Mouse (Mus musculus) limb, embryonic 14.5 days (tissue): Measurements from ENCODE around the gene Ch25h. TPM values are rescaled to one million over a fixed set of nuclear protein-coding genes. Genes with fewer than 3 reads are reported as not detected.
A peak's percentile ranks its signal among the peaks of the same experiment; 100 is the strongest.

Experiments
- ATAC-seq: fragments of 200-750 bp; cut with Nextera tagmentation; 2 replicates; pipeline ENCODE4 v1.8.0; 2017; ENCODE audit warnings: low read depth, moderate number of reproducible peaks, moderate TSS enrichment; ENCODE audit not compliant: low FRiP score
- DNase-seq: peaks from one replicate; pipeline ENCODE4 v3.0.0-alpha.2; 2015; ENCODE audit warnings: low spot score
- H3K27ac ChIP-seq: fragments of 300-500 bp; sonication (generic); replicated peaks from 2 replicates; pipeline ENCODE4 v1.5.1; 2014; ENCODE audit warnings: low read depth, mild to moderate bottlenecking, low read length, moderate library complexity, mixed read lengths
- H3K27me3 ChIP-seq: fragments of 300-500 bp; sonication (generic); 2 replicates; pipeline ENCODE4 v1.6.1; 2014; ENCODE audit warnings: low read length, mixed read lengths; ENCODE audit not compliant: control insufficient read depth, insufficient read depth
- H3K36me3 ChIP-seq: fragments of 300-500 bp; sonication (generic); 2 replicates; pipeline ENCODE4 v1.6.1; 2014; ENCODE audit warnings: mild to moderate bottlenecking, low read length, moderate library complexity, mixed read lengths; ENCODE audit not compliant: control insufficient read depth, insufficient read depth
- H3K4me1 ChIP-seq: fragments of 300-500 bp; sonication (generic); 2 replicates; pipeline ENCODE4 v1.6.1; 2014; ENCODE audit warnings: antibody characterized with exemption, low read length, mixed read lengths; ENCODE audit not compliant: control insufficient read depth, insufficient read depth
- H3K4me2 ChIP-seq: fragments of 300-500 bp; sonication (generic); replicated peaks from 2 replicates; pipeline ENCODE4 v1.6.1; 2014; ENCODE audit warnings: low read depth, mild to moderate bottlenecking, low read length, moderate library complexity; ENCODE audit not compliant: severe bottlenecking
- H3K4me3 ChIP-seq: fragments of 300-500 bp; sonication (generic); replicated peaks from 2 replicates; pipeline ENCODE4 v1.5.1; 2014; ENCODE audit warnings: low read length
- H3K9ac ChIP-seq: fragments of 300-500 bp; sonication (generic); 2 replicates; pipeline ENCODE4 v1.6.1; 2014; ENCODE audit warnings: mild to moderate bottlenecking, low read depth, low read length, moderate library complexity; ENCODE audit not compliant: severe bottlenecking
- H3K9me3 ChIP-seq: fragments of 300-500 bp; sonication (generic); 2 replicates; pipeline ENCODE4 v1.6.1; 2016; ENCODE audit warnings: low read length; ENCODE audit not compliant: control insufficient read depth
- POLR2A ChIP-seq: fragments of 200-500 bp; IDR thresholded peaks from 2 replicates; pipeline ENCODE4 v1.8.0; 2012; ENCODE audit warnings: inconsistent platforms, mild to moderate bottlenecking, moderate library complexity, borderline replicate concordance; ENCODE audit not compliant: insufficient read depth, insufficient read length; ENCODE audit errors: extremely low read depth
- WGBS: fragments of 180-500 bp; shearing (Covaris S2); extraction: QIAGEN DNeasy Blood & Tissue Kit; methylation state at CpG from one replicate; pipeline ENCODE4 v1.1.7; 2014; 5-methylcytosine and 5-hydroxymethylcytosine counted together
- polyA plus RNA-seq, 2 experiments: library from polyadenylated mRNA; depleted of rRNA in 1 of 2; stranded (reverse) in 1 of 2; unstranded in 1 of 2; fragments of >200 nt; fragmentation: Nextera tagmentation in 1 of 2; extraction: Ambion mirVana in 1 of 2; gene quantifications; 2 replicates each; pipeline versions ENCODE4 v1.2.1 to v1.2.3; 2012 to 2014

Ch25h gene
- polyA plus RNA-seq, 2 experiments = 29.3 to 42.0 TPM

- Histone ChIP-seq H3K27me3 (no peaks in the 10 kb centered on the region), H3K27ac (no peak overlapping the region), H3K9ac (no peak overlapping the region), H3K4me2 (no peak overlapping the region), H3K4me1 (0 out of 2 replicates have a peak, but pooled peaks cover 3% of the 10 kb centered on the region), H3K4me3 (no peak overlapping the region), H3K36me3 (0 out of 2 replicates have a peak, but pooled peaks cover 6% of the 10 kb centered on the region), H3K9me3 (no peaks in the 10 kb centered on the region)
- no peak for TF ChIP-seq POLR2A
- DNase-seq (no peak), ATAC-seq (no peak)
- WGBS = 85% methylated on average over 2 of the region's 2 CpGs
Measured at GRCm38 (mm10) chr19:34516346-34516745, 41.4 kb upstream of the Ch25h start.

- no peak for ATAC-seq
Measured at GRCm38 (mm10) chr19:34515681-34516080, 40.7 kb upstream of the Ch25h start.

GRCm38 (mm10) chr19:34511528-34511927 is 36.6 kb upstream of the Ch25h start:
- Histone ChIP-seq H3K27me3 (no peaks in the 10 kb centered on the region), H3K27ac (no peak overlapping the region), H3K9ac (no peak overlapping the region), H3K4me2 (no peak overlapping the region), H3K4me1 (0 out of 2 replicates have a peak, but pooled peaks cover 4% of the 10 kb centered on the region), H3K9me3 (no peaks in the 10 kb centered on the region), H3K36me3 (peaks cover 18% of the 10 kb centered on the region), H3K4me3 (no peak overlapping the region)
- no peak for TF ChIP-seq POLR2A
- DNase-seq = no peak
- WGBS = 64% methylated on average over 8 of the region's 8 CpGs
- ATAC-seq = no peak

More at GRCm38 (mm10) chr19:34515681-34516080, 40.7 kb upstream of the Ch25h start:
- Histone ChIP-seq H3K9me3 (no peaks in the 10 kb centered on the region), H3K27ac (no peak overlapping the region), H3K4me1 (0 out of 2 replicates have a peak, but pooled peaks cover 4% of the 10 kb centered on the region), H3K4me3 (no peak overlapping the region), H3K27me3 (no peaks in the 10 kb centered on the region), H3K36me3 (0 out of 2 replicates have a peak, but pooled peaks cover 6% of the 10 kb centered on the region), H3K9ac (no peak overlapping the region), H3K4me2 (no peak overlapping the region)
- 76% methylated on average over 3 of the region's 3 CpGs for WGBS
- no peak for DNase-seq
- TF ChIP-seq POLR2A = no peak

GRCm38 (mm10) chr19:34510717-34511116 is 35.8 kb upstream of the Ch25h start:
- Histone ChIP-seq H3K9ac (no peak overlapping the region), H3K27ac (no peak overlapping the region), H3K4me3 (no peak overlapping the region), H3K36me3 (peaks cover 26% of the 10 kb centered on the region), H3K27me3 (no peaks in the 10 kb centered on the region), H3K4me2 (no peak overlapping the region), H3K4me1 (0 out of 2 replicates have a peak, but pooled peaks cover 4% of the 10 kb centered on the region), H3K9me3 (no peaks in the 10 kb centered on the region)
- DNase-seq = no peak
- no peak for ATAC-seq
- 70% methylated on average over 5 of the region's 5 CpGs for WGBS
- TF ChIP-seq POLR2A = no peak

- ATAC-seq = no peak
- H3K27ac ChIP-seq = no peak overlapping the region
- DNase-seq = no peak
- H3K27me3 ChIP-seq = no peaks in the 10 kb centered on the region
- no peak overlapping the region for H3K9ac ChIP-seq
- WGBS = 87% methylated on average over 12 of the region's 12 CpGs
- no peaks in the 10 kb centered on the region for H3K4me1 ChIP-seq
- no peak for TF ChIP-seq POLR2A
- no peak overlapping the region for H3K4me2 ChIP-seq
- no peaks in the 10 kb centered on the region for H3K9me3 ChIP-seq
- peaks cover 37% of the 10 kb centered on the region for H3K36me3 ChIP-seq
- H3K4me3 ChIP-seq = no peak overlapping the region
Measured at GRCm38 (mm10) chr19:34505161-34505721, 30.3 kb upstream of the Ch25h start.

GRCm38 (mm10) chr19:34500763-34501162 is 25.8 kb upstream of the Ch25h start:
- Histone ChIP-seq H3K9ac (no peak overlapping the region), H3K4me1 (no peaks in the 10 kb centered on the region), H3K4me2 (no peak overlapping the region), H3K27ac (no peak overlapping the region), H3K4me3 (no peak overlapping the region), H3K27me3 (no peaks in the 10 kb centered on the region), H3K36me3 (peaks cover 24% of the 10 kb centered on the region), H3K9me3 (no peaks in the 10 kb centered on the region)
- TF ChIP-seq POLR2A = no peak
- no peak; the same call in 1 of the 2 replicates for ATAC-seq
- 44% methylated on average over 4 of the region's 4 CpGs for WGBS
- DNase-seq = peak; percentile 33
